Mouse (Mus musculus): ENCODE results near the gene Apc2. TPM values are rescaled to one million over a fixed set of nuclear protein-coding genes. Genes with fewer than 3 reads are reported as not detected.
"Not testable (repeated sequence)": the region's sequence is repeated elsewhere in the genome, so short reads cannot be mapped to it uniquely, and the experiment has no call there.

Apc2 gene
- polyA plus RNA-seq (2015; fragmentation: Nextera tagmentation; extraction: Ambion mirVana) = 0.67 and 0.88 TPM in 2 replicates

GRCm38 (mm10) chr10:80295618-80296425 is at the start of gene Apc2:
Gene Apc2 (plus strand): TSS chr10:80295977.
- Histone ChIP-seq H3K27ac (ENCODE audit: low read length) (no peak within 1 kb of the TSS), H3K4me1 (replicated peaks; ENCODE audit: control insufficient read depth, insufficient read depth, low read length) (peaks cover 16% of the 10 kb centered on the region), H3K36me3 (ENCODE audit: control insufficient read depth, insufficient read depth, low read length) (peaks cover 12% of the 10 kb centered on the region), H3K4me3 (ENCODE audit: low read length) (peak within 1 kb of the TSS; percentile 41), H3K9ac (ENCODE audit: low read length) (peak within 1 kb of the TSS; percentile 58), H3K4me2 (ENCODE audit: low read depth, low read length) (peak within 1 kb of the TSS; percentile 61), H3K27me3 (ENCODE audit: control insufficient read depth, insufficient read depth, low read depth, low read length) (peaks cover 34% of the 10 kb centered on the region), H3K9me3 (ENCODE audit: control insufficient read depth, low read length) (no peaks in the 10 kb centered on the region)
- peak; percentile 51; the same call in 1 of the 2 replicates for ATAC-seq (ENCODE audit: low read depth)
- 1% methylated on average over 26 of the region's 26 CpGs for whole genome bisulfite sequencing

- Histone ChIP-seq H3K4me2 (ENCODE audit: low read depth, low read length) (no peak overlapping the region), H3K4me3 (ENCODE audit: low read length) (no peak overlapping the region), H3K36me3 (ENCODE audit: control insufficient read depth, insufficient read depth, low read length) (peaks cover 17% of the 10 kb centered on the region), H3K9me3 (ENCODE audit: control insufficient read depth, low read length) (no peaks in the 10 kb centered on the region), H3K9ac (ENCODE audit: low read length) (no peak overlapping the region), H3K27me3 (ENCODE audit: control insufficient read depth, insufficient read depth, low read depth, low read length) (no peaks in the 10 kb centered on the region), H3K4me1 (replicated peaks; ENCODE audit: control insufficient read depth, insufficient read depth, low read length) (peaks cover 9% of the 10 kb centered on the region), H3K27ac (ENCODE audit: low read length) (no peak overlapping the region)
- ATAC-seq (ENCODE audit: low read depth) = no peak
- 47% methylated on average over 6 of the region's 6 CpGs for WGBS
These were observed 47.9 kb upstream of the Apc2 start for GRCm38 (mm10) chr10:80247849-80248248.

GRCm38 (mm10) chr10:80248437-80248836 is 47.3 kb upstream of the Apc2 start:
- Histone ChIP-seq H3K36me3 (ENCODE audit: control insufficient read depth, insufficient read depth, low read length) (peaks cover 11% of the 10 kb centered on the region), H3K4me2 (ENCODE audit: low read depth, low read length) (peak overlapping the region; percentile 52), H3K4me3 (ENCODE audit: low read length) (peak overlapping the region; percentile 86)
- not testable (repeated sequence) for H3K4me1 ChIP-seq (replicated peaks; ENCODE audit: control insufficient read depth, insufficient read depth, low read length); H3K27me3 ChIP-seq (ENCODE audit: control insufficient read depth, insufficient read depth, low read depth, low read length); H3K9ac ChIP-seq (ENCODE audit: low read length); H3K9me3 ChIP-seq (ENCODE audit: control insufficient read depth, low read length); ATAC-seq (ENCODE audit: low read depth); H3K27ac ChIP-seq (ENCODE audit: low read length)
- 28% methylated on average over 3 of the region's 3 CpGs for WGBS

- Histone ChIP-seq H3K4me3 (ENCODE audit: low read length) (peak within 1 kb of the TSS; percentile 86), H3K36me3 (ENCODE audit: control insufficient read depth, insufficient read depth, low read length) (peaks cover 6% of the 10 kb centered on the region), H3K27ac (ENCODE audit: low read length) (peak within 1 kb of the TSS; percentile 92), H3K4me2 (ENCODE audit: low read depth, low read length) (peak within 1 kb of the TSS; percentile 87), H3K9me3 (ENCODE audit: control insufficient read depth, low read length) (no peaks in the 10 kb centered on the region), H3K9ac (ENCODE audit: low read length) (peak within 1 kb of the TSS; percentile 91), H3K4me1 (replicated peaks; ENCODE audit: control insufficient read depth, insufficient read depth, low read length) (peaks cover 9% of the 10 kb centered on the region), H3K27me3 (ENCODE audit: control insufficient read depth, insufficient read depth, low read depth, low read length) (no peaks in the 10 kb centered on the region)
- WGBS = under 1% methylated on average over 53 of the region's 53 CpGs
- ATAC-seq (ENCODE audit: low read depth) = peak; percentile 90
These were observed 46.7 kb upstream of the Apc2 start, which contains the start of gene Ndufs7 for GRCm38 (mm10) chr10:80248971-80249640. Gene Ndufs7 (plus strand): TSS chr10:80249121.

- H3K4me1 ChIP-seq (replicated peaks; ENCODE audit: control insufficient read depth, insufficient read depth, low read length) = peaks cover 9% of the 10 kb centered on the region
- H3K4me3 ChIP-seq (ENCODE audit: low read length) = peak overlapping the region; percentile 86
- H3K36me3 ChIP-seq (ENCODE audit: control insufficient read depth, insufficient read depth, low read length) = peaks cover 10% of the 10 kb centered on the region
- H3K27me3 ChIP-seq (ENCODE audit: control insufficient read depth, insufficient read depth, low read depth, low read length) = no peaks in the 10 kb centered on the region
- WGBS = 33% methylated on average over 2 of the region's 2 CpGs
- H3K9ac ChIP-seq (ENCODE audit: low read length) = peak overlapping the region; percentile 91
- peak overlapping the region; percentile 92; the same call in 1 of the 2 replicates for H3K27ac ChIP-seq (ENCODE audit: low read length)
- H3K4me2 ChIP-seq (ENCODE audit: low read depth, low read length) = peak overlapping the region; percentile 87
- ATAC-seq (ENCODE audit: low read depth) = no peak
- no peaks in the 10 kb centered on the region for H3K9me3 ChIP-seq (ENCODE audit: control insufficient read depth, low read length)
These were observed 45.7 kb upstream of the Apc2 start for GRCm38 (mm10) chr10:80250059-80250458.

DNA sequence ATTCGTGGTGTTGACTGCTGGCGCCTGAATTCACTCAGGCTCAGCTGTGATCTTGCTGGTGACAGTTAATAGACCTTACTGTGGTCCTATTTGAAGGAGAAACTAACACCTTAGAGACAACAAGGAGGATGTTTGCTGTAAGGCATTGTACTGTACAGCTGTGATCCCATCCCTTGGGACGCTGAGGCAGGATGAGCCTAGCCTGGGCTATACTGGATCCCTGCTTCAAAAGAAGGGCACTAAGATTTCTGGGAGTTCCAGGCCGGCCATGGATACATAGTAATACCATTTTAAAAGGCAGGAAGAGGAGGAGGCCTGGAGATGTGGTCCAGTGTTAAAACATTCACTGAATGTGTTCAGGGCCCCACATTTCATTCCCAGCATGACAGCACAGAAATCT is 45.2 kb upstream of the Apc2 start:
- H3K9ac ChIP-seq (ENCODE audit: low read length) = no peak overlapping the region
- H3K4me2 ChIP-seq (ENCODE audit: low read depth, low read length) = peak overlapping the region; percentile 87; the same call in 1 of the 2 replicates
- H3K27me3 ChIP-seq (ENCODE audit: control insufficient read depth, insufficient read depth, low read depth, low read length) = no peaks in the 10 kb centered on the region
- peaks cover 9% of the 10 kb centered on the region for H3K4me1 ChIP-seq (replicated peaks; ENCODE audit: control insufficient read depth, insufficient read depth, low read length)
- H3K36me3 ChIP-seq (ENCODE audit: control insufficient read depth, insufficient read depth, low read length) = peaks cover 13% of the 10 kb centered on the region
- H3K9me3 ChIP-seq (ENCODE audit: control insufficient read depth, low read length) = no peaks in the 10 kb centered on the region
- ATAC-seq (ENCODE audit: low read depth) = no peak
- H3K27ac ChIP-seq (ENCODE audit: low read length) = no peak overlapping the region
- WGBS = 84% methylated on average over 4 of the region's 4 CpGs
- no peak overlapping the region for H3K4me3 ChIP-seq (ENCODE audit: low read length)

- no peak overlapping the region for H3K9ac ChIP-seq (ENCODE audit: low read length)
- no peak for ATAC-seq (ENCODE audit: low read depth)
- no peaks in the 10 kb centered on the region for H3K27me3 ChIP-seq (ENCODE audit: control insufficient read depth, insufficient read depth, low read depth, low read length)
- H3K4me2 ChIP-seq (ENCODE audit: low read depth, low read length) = no peak overlapping the region
- no peak overlapping the region for H3K4me3 ChIP-seq (ENCODE audit: low read length)
- peaks cover 9% of the 10 kb centered on the region for H3K4me1 ChIP-seq (replicated peaks; ENCODE audit: control insufficient read depth, insufficient read depth, low read length)
- H3K9me3 ChIP-seq (ENCODE audit: control insufficient read depth, low read length) = no peaks in the 10 kb centered on the region
- H3K36me3 ChIP-seq (ENCODE audit: control insufficient read depth, insufficient read depth, low read length) = peaks cover 20% of the 10 kb centered on the region
- no peak overlapping the region for H3K27ac ChIP-seq (ENCODE audit: low read length)
These were observed 43.8 kb upstream of the Apc2 start for GRCm38 (mm10) chr10:80252011-80252410.

DNA sequence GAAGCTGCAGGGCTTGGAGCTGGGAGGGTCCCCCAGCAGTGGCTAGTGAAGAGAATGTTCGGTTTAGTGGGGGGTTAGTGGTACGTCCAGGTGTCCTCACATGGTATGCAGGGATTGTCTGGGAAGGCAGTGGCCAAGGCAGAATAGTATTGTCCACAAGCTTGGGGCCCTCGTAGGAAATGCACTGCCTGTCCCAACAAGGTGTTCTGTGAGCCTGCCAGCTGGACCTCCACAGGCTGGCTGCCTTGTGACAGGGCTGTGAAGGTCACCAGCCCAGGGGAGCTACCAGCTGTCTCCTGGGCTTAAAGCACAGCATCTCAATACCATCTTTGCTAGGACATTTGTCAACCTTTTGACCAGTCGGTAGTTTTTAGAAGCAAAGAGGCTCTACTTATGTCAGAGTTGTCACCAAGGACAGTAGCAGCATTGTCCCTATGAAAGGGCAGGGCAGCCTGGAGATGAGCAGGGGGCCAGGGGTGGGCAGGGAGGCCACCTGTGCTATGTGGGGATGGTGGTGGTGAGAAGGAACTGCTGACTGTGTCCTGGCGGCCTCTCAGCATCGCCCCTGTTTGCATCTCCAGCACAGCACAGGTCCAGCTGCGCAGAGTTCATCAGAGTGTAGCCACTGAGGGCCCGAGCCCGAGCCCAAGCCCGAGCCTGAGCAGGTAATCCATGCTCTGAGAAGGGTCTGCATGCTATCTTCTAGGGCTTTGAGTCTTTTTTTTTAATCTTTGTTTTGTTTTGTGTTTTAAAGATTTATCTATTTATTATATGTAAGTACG is 43.1 kb upstream of the Apc2 start:
- Histone ChIP-seq H3K9me3 (ENCODE audit: control insufficient read depth, low read length) (no peaks in the 10 kb centered on the region), H3K4me3 (ENCODE audit: low read length) (no peak overlapping the region), H3K27ac (ENCODE audit: low read length) (no peak overlapping the region), H3K4me1 (replicated peaks; ENCODE audit: control insufficient read depth, insufficient read depth, low read length) (peaks cover 9% of the 10 kb centered on the region), H3K4me2 (ENCODE audit: low read depth, low read length) (no peak overlapping the region), H3K36me3 (ENCODE audit: control insufficient read depth, insufficient read depth, low read length) (peaks cover 21% of the 10 kb centered on the region), H3K27me3 (ENCODE audit: control insufficient read depth, insufficient read depth, low read depth, low read length) (no peaks in the 10 kb centered on the region), H3K9ac (ENCODE audit: low read length) (no peak overlapping the region)
- no peak for ATAC-seq (ENCODE audit: low read depth)
- WGBS = 88% methylated on average over 11 of the region's 11 CpGs

GRCm38 (mm10) chr10:80253551-80253950 is 42.2 kb upstream of the Apc2 start:
- no peak overlapping the region for H3K4me3 ChIP-seq (ENCODE audit: low read length)
- WGBS = 65% methylated on average over 6 of the region's 6 CpGs
- no peaks in the 10 kb centered on the region for H3K27me3 ChIP-seq (ENCODE audit: control insufficient read depth, insufficient read depth, low read depth, low read length)
- ATAC-seq (ENCODE audit: low read depth) = no peak
- H3K36me3 ChIP-seq (ENCODE audit: control insufficient read depth, insufficient read depth, low read length) = peaks cover 25% of the 10 kb centered on the region
- no peaks in the 10 kb centered on the region for H3K9me3 ChIP-seq (ENCODE audit: control insufficient read depth, low read length)
- peaks cover 9% of the 10 kb centered on the region for H3K4me1 ChIP-seq (replicated peaks; ENCODE audit: control insufficient read depth, insufficient read depth, low read length)
- no peak overlapping the region for H3K27ac ChIP-seq (ENCODE audit: low read length)
- no peak overlapping the region for H3K9ac ChIP-seq (ENCODE audit: low read length)
- H3K4me2 ChIP-seq (ENCODE audit: low read depth, low read length) = no peak overlapping the region

All from lung, embryonic 16.5 days (tissue).